Mouse (Mus musculus) left cerebral cortex, postnatal 14 days (tissue): ENCODE measurements around the gene Gm2564. TPM values are rescaled to one million over a fixed set of nuclear protein-coding genes. Genes with fewer than 3 reads are reported as not detected.
"Not testable (repeated sequence)": the region's sequence is repeated elsewhere in the genome, so short reads cannot be mapped to it uniquely, and the experiment has no call there.

ENCODE experiments used
- DNase-seq, 2 experiments: peaks; one replicate each; pipeline ENCODE4 v3.0.0; 2021 to 2022; ENCODE audit warnings: low spot score in 2 of 2, mixed read lengths in 1 of 2
- intact Hi-C: fragments of 180-260 bp; cut with DNase I; formaldehyde crosslinking; loops from one replicate; pipeline ENCODE4 v1.15.1; 2025
- long read RNA-seq, 2 experiments: library from polyadenylated mRNA; stranded (forward); transcript quantifications; one replicate each; pipeline ENCODE4 v2.0.0; 2021
- total RNA-seq, 2 experiments: library from RNA; stranded (reverse); gene quantifications; 2 replicates each; pipeline ENCODE4 v1.2.3; 2021

The Gm2564 gene
- total RNA-seq = 10 to 100 TPM; 12.5 to 12.9 TPM
- long read RNA-seq, experiment 1 = 0 reads
- long read RNA-seq, experiment 2, partial matches to known transcripts = 0 of 1 reads
- long read RNA-seq, experiment 2, other reads (novel, unspliced or antisense) = 0 of 1 reads

DNA sequence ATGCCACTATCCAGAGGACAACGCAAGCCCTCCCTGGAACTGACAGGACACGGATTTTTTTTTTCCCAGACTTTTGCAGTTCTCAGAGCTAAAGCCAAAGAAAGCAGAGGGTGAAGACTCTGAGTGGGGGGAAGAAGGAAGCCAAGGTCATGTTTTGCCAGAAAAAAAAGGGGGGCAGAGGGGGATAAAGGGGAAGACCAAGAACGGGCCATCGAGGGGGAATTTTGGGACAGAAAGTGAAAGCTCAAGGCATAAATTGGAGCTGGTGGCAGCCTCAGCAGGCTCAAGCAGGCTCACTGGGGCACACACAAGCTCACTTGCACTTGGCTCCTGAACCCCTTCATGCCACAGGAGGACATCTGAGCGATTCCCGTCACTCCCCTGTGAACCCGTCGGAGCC lies at the start of gene Gm2564:
Gene Gm2564, plus strand, starts transcription at position 301 of the 400 bp plus-strand sequence.
- DNase-seq, intact Hi-C loops: not testable (repeated sequence)

DNA sequence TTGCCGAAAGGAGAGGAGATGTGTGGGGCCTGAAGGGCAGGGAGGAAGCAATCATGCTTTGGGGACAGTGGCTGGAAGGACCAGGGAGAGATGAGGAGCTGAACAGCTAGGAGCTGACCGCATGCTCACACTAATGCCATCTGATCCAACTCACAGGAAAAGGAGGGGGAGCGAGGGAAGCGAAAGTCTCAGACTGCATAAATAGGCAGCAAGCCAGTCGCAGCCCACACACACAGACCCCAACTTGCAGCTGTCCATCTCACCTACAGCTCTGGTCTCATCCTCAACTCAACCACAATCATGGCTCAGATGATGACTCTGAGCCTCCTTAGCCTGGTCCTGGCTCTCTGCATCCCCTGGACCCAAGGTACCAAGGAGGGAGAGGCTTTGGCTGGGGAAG lies 17.6 kb upstream of the Gm2564 start, which contains the start of gene Gm10591:
Gene Gm10591, plus strand, starts transcription at position 301 of the 400 bp plus-strand sequence.
- intact Hi-C loops, DNase-seq: not testable (repeated sequence)

GRCm38 (mm10) chr4:42654951-42655350 lies 25.4 kb downstream of the Gm2564 start, which contains the start of gene Ccl27b:
Gene Ccl27b (plus strand): TSS chr4:42655251.
- intact Hi-C loops, DNase-seq: not testable (repeated sequence)

DNA sequence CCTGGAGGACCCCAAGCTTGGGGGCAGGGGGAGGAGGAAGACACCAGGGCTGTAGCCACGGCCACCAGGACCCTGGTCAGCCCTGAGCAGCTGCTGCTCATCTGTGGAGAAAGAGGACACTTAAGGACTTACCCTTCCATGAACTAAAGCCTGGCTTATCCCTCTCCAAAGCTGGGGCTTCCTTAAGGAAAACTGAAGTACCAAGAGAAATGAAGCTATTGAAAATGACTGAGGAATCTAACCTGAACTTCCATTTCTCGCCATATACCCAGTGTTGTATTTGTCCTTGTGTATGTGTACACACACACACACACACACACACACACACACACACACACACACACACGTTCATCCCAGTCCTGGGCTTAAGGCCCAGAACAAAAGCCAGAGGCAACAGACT lies 32.3 kb downstream of the Gm2564 start, which contains the start of gene Il11ra2:
Gene Il11ra2, minus strand, starts transcription at position 101 of the 400 bp plus-strand sequence.
- DNase-seq, intact Hi-C loops: not testable (repeated sequence)

DNA sequence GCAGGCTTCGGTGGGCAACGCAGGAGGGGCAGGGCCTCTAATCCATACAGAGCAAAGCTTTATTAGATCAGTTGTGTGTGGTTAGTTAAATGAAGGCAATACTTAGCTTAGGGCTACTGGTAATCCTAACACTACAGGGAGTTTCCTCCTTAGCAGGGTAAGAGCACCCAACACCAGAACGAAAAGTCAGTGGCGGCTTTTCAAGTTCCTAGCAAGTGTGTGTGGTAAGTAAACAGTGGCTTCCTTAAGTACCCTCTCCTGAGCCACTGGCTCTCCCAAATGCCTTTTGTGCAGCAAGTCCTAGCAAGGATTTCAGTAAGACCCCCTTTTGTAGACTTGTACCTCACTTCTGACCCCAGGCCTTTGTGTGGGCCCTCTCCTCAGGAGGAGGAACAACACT lies 45.9 kb downstream of the Gm2564 start:
- DNase-seq, intact Hi-C loops: not testable (repeated sequence)

DNA sequence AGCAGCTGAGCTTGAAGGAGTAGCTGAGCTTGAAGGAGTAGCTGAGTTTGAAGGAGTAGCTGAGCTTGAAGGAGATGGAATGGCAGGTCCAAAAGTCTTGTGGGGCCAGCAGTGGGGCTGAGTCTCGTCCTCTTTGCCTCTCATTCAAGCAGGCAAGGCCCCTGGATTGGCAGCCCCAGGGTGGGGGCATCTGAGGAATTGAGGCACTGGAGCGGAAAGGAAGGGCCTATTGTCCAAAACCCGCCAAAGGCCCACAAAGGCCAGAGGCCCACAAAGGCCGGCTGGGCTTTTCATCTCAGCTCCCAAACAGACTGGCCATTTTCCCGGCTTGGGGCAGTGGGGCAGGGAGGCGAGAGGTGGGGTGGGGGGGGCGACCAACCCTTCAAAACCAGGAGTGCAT lies 49.8 kb downstream of the Gm2564 start:
- intact Hi-C loops, DNase-seq: not testable (repeated sequence)

- DNase-seq = not testable (repeated sequence)
These were observed 51.1 kb downstream of the Gm2564 start for GRCm38 (mm10) chr4:42680374-42681356.

More at GRCm38 (mm10) chr4:42680374-42681356, 51.1 kb downstream of the Gm2564 start:
- intact Hi-C loops = not testable (repeated sequence)

Other genes starting within 250 kb of the Gm2564 start
- not detected for gene Gm21586, start 190.3 kb upstream of the Gm2564 start, total RNA-seq
- gene Gm2163, start 163.0 kb upstream of the Gm2564 start, total RNA-seq = 1 to 10 TPM; 6.0 to 6.9 TPM
- gene Fam205a2, start 101.5 kb upstream of the Gm2564 start, total RNA-seq = not detected
- gene Gm10591, start 17.5 kb upstream of the Gm2564 start, total RNA-seq = not detected
- 1 to 10 TPM; 6.3 to 6.4 TPM for gene Ccl27b, start 25.5 kb downstream of the Gm2564 start, total RNA-seq
- not detected for gene Il11ra2, start 32.2 kb downstream of the Gm2564 start, total RNA-seq
- 1 to 10 TPM; 1.8 to 2.2 TPM for gene 4930578G10Rik, start 105.8 kb downstream of the Gm2564 start, total RNA-seq
- gene Ccl19, start 126.9 kb downstream of the Gm2564 start, total RNA-seq = under 1 TPM in 1 of 2 experiments, not detected in 1; 0.94 TPM
- gene Ccl21a, start 144.3 kb downstream of the Gm2564 start, total RNA-seq = not detected
- under 1 TPM; 0.18 to 0.27 TPM for gene Fam205a1, start 224.2 kb downstream of the Gm2564 start, total RNA-seq
- 1 to 10 TPM; 2.3 to 2.7 TPM for gene Gm12394, start 227.1 kb downstream of the Gm2564 start, total RNA-seq
- gene Fam205c, start 244.5 kb downstream of the Gm2564 start, total RNA-seq = 1 to 10 TPM; 1.9 to 2.4 TPM